Mouse (Mus musculus) thymus, postnatal 14 days (tissue): ENCODE results near the gene Brca1.
"Not testable (repeated sequence)": the region's sequence is repeated elsewhere in the genome, so short reads cannot be mapped to it uniquely, and the experiment has no call there.

Source experiments
- DNase-seq: peaks from one replicate; pipeline ENCODE4 v3.0.0; 2021

The Brca1 gene

GRCm38 (mm10) chr11:101446860-101447259, 104.9 kb downstream of the Brca1 start:
- not testable (repeated sequence) for DNase-seq

DNA sequence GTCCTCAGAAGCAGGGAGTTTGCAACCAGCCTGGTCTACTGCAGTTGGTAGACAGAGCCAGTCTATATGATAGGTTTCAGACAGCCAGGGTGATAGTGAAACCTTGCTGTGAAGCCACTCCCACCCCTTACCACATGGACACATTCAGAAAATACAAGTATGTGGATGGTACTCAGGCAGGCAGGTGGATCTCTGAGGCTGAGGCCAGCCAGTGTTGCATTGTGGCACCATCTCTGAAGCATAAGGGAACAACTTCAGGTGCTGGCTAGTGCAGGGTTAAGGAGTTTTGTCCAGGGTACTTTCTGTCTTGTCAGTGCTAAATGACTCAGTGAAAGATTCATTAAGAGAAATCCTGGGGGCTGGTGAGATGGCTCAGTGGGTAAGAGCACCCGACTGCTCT, 105.4 kb downstream of the Brca1 start:
- DNase-seq: no peak

DNA sequence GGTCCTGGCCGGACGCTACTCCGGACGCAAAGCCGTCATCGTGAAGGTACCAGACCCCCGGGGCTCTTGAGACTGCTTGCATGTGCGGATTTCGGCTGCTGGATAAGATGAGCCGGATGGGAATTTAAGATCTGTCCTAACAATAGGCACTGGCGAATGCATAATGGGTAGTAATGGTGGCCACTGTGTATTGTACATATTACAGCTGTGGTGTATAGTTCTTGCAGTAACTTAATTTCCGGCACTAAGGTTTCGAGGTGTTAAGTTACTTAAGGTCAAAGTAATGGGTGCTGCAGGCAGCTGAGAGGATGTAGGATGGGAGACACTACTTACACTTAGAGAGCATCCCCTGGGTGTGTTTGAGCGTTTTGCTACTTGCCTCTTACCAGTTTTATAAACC, 109.0 kb downstream of the Brca1 start:
- DNase-seq: no peak

DNA sequence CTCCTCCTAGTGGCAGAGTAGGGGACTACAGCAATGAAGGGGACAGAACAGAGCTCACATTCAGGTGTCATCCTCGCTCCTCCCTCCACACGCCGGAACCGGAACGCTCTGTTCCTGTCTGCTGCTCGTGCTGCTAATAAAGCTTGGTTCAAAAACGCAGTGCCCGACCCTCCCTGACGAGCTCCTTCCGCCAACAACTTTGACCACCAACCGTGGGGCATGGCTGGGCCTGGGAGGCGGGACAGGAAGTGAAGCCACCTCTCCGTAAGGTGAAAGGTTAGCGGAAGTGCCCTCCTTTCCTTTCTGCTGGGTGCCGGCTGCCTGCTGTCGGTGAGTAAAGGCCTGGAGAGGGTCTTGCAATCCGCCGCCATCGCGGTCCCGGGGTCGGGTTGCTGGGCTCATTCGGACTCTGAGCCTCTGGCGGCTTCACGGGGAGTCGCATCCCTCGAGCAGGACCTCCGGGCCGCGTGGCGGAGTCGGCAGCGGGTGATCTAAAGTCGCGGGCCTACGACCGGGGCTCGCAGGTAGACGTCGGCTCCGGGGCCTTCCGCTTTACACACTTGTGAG, 109.5 kb downstream of the Brca1 start, which contains the start of gene Rpl27:
Gene Rpl27, plus strand, starts transcription at position 172 of the 567 bp plus-strand sequence.
- DNase-seq: peak; percentile 97

DNA sequence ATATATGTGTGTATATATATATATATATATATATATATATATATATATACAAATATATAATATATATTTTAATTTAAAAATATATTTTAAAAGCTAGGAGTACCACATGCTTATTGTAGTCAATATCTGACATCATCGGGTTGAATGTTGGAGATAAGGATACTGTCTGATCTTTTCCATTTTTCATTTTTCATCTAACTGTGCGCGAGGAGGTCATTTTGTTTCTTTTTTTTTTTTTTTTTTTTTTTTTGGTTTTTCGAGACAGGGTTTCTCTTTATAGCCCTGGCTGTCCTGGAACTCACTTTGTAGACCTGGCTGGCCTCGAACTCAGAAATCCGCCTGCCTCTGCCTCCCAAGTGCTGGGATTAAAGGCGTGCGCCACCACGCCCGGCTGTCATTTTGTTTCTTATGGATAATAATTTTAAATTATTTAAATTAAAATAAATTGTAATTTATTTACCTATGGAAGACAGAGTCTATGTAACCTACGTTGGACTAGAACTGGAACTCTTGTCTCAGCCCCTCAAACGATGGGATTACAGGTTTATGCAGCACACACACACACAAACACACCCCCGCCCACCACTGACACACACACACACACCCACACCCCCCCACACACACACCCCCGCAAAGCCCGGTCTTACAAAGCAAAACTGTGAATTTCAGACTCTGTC, 110.2 kb downstream of the Brca1 start:
- DNase-seq: not testable (repeated sequence)
